Mouse (Mus musculus): Measurements from ENCODE around the gene Pithd1.
A peak's percentile ranks its signal among the peaks of the same experiment; 100 is the strongest.
"Not testable (repeated sequence)": the region's sequence is repeated elsewhere in the genome, so short reads cannot be mapped to it uniquely, and the experiment has no call there.

Gene Pithd1

GRCm38 (mm10) chr4:135986301-135986942 lies 642 bp downstream of the Pithd1 start:
- DNase-seq: no peak

- no peak for DNase-seq
Measured at GRCm38 (mm10) chr4:135985769-135986168, 1.3 kb downstream of the Pithd1 start.

- no peak for DNase-seq
Measured at GRCm38 (mm10) chr4:135985193-135985592, 1.9 kb downstream of the Pithd1 start.

- DNase-seq: no peak
Measured at GRCm38 (mm10) chr4:135984556-135984955, 2.5 kb downstream of the Pithd1 start.

- peak; percentile 59 to 72 for DNase-seq
Measured at GRCm38 (mm10) chr4:135981524-135982063, 5.5 kb downstream of the Pithd1 start.

GRCm38 (mm10) chr4:135980223-135980622 lies 6.8 kb downstream of the Pithd1 start:
- not testable (repeated sequence) for DNase-seq

GRCm38 (mm10) chr4:135976146-135976545 lies 10.9 kb downstream of the Pithd1 start:
- peak in 1 of 2 experiments; percentile 19 for DNase-seq

- no peak for DNase-seq
Measured at GRCm38 (mm10) chr4:135972911-135973811, 13.9 kb downstream of the Pithd1 start.

- DNase-seq: peak; percentile 90 to 94
Measured at GRCm38 (mm10) chr4:135972556-135972906, 14.5 kb downstream of the Pithd1 start, which contains the start of gene Lypla2. Gene Lypla2 (minus strand): TSS chr4:135972626.

- DNase-seq: no peak
Measured at GRCm38 (mm10) chr4:135971805-135972555, 15.1 kb downstream of the Pithd1 start.

GRCm38 (mm10) chr4:135970585-135970984 lies 16.5 kb downstream of the Pithd1 start:
- no peak for DNase-seq

- DNase-seq: no peak
Measured at GRCm38 (mm10) chr4:135969070-135969750, 17.9 kb downstream of the Pithd1 start.

GRCm38 (mm10) chr4:135968271-135968869 lies 18.7 kb downstream of the Pithd1 start:
- no peak for DNase-seq

GRCm38 (mm10) chr4:135967086-135967760 lies 19.8 kb downstream of the Pithd1 start:
- no peak for DNase-seq

- DNase-seq: no peak
Measured at GRCm38 (mm10) chr4:135966283-135966682, 20.8 kb downstream of the Pithd1 start.

GRCm38 (mm10) chr4:135965113-135965512 lies 22.0 kb downstream of the Pithd1 start:
- DNase-seq: no peak

GRCm38 (mm10) chr4:135964426-135964825 lies 22.6 kb downstream of the Pithd1 start:
- DNase-seq: peak; percentile 66 to 75

GRCm38 (mm10) chr4:135963457-135964193 lies 23.4 kb downstream of the Pithd1 start, which contains the start of gene Gale:
Gene Gale (plus strand): TSS chr4:135963727.
- peak; percentile 97 to 99 for DNase-seq

- DNase-seq: no peak
Measured at GRCm38 (mm10) chr4:135962946-135963345, 24.1 kb downstream of the Pithd1 start.

GRCm38 (mm10) chr4:135962198-135962597 lies 24.9 kb downstream of the Pithd1 start:
- peak in 1 of 2 experiments; percentile 27 for DNase-seq
